26 mouse cellular contexts compared by ENCODE assay signal in the genomic region with DNA sequence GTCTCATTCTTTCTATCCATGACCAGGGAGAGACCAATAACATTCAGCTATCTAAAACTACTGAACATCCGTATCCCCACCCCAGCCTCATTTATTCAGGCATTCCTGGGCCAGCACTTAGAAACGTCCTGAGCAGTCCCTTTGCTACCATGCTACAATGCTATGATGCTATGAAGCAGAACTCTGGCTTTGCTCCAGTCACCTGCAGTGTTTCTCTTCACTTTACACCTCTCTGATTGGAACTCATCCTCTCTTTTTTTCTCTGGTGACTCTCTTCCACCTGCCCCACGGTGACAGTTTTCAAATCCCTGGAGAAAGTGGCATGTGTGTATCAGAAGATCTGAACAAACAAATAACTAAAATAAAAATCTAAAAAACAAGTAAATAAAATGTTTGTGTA.
DNase-seq lines count a peak whose midpoint lies in the region; ATAC-seq lines count a peak whose summit lies in the region.
"Had no signal": no experiment of that assay in that cellular context is flagged by ENCODE, and none has a peak within 500 bp of the region (broad histone marks: within the 10 kb centered on the region; RNA-seq: fewer than 3 reads in every experiment).

No protein-coding gene starts in this region.

- H3K9ac ChIP-seq in midbrain, embryonic 14.5 days (replicated peaks; ENCODE audit: low read length): no peak overlapping the region
- H3K9ac ChIP-seq: embryonic facial prominence, embryonic 13.5 days; forebrain, embryonic 12.5 days; forebrain, embryonic 15.5 days; heart, embryonic 13.5 days; hindbrain, embryonic 14.5 days had no signal

- no peak overlapping the region for H3K27ac ChIP-seq in midbrain, embryonic 14.5 days (replicated peaks; ENCODE audit: low read depth, low read length)
- H3K27ac ChIP-seq: embryonic facial prominence, embryonic 13.5 days; forebrain, embryonic 12.5 days; forebrain, embryonic 15.5 days; heart, adult 2 months; heart, embryonic 10.5 days; heart, embryonic 13.5 days; hindbrain, embryonic 14.5 days; hindbrain, postnatal 0 days had no signal

- peak; percentile 43 to 45 for DNase-seq in cerebellum, adult 18-20 months
- DNase-seq in cerebellum, postnatal 4 days (ENCODE audit: low spot score in 2 of 2): no peak
- DNase-seq in cerebellum, adult 9-10 months: peak; percentile 63
- peak; percentile 53 to 74 for DNase-seq in cerebellum, postnatal 14 days
- no peak for DNase-seq in midbrain, embryonic 14.5 days
- DNase-seq in ovary, postnatal 36 days (ENCODE audit: low spot score): no peak
- no peak for DNase-seq in spleen, postnatal 14 days (ENCODE audit: low spot score in 2 of 2)
- DNase-seq: adrenal gland, adult 2 months; adrenal gland, postnatal 14 days; gastrocnemius, postnatal 25 days; heart, adult 2 months; heart, postnatal 14 days; heart, postnatal 4 days; kidney, adult 18-20 months; kidney, adult 9 months had no signal

- 60% methylated on average over 3 of the region's 3 CpGs for WGBS in midbrain, embryonic 14.5 days

- no peak overlapping the region for H3K4me2 ChIP-seq in midbrain, embryonic 14.5 days (ENCODE audit: low read length)
- H3K4me2 ChIP-seq: embryonic facial prominence, embryonic 13.5 days; forebrain, embryonic 12.5 days; forebrain, embryonic 15.5 days; heart, embryonic 13.5 days; hindbrain, embryonic 14.5 days had no signal

- no peak for ATAC-seq in midbrain, embryonic 14.5 days (ENCODE audit: low FRiP score, low TSS enrichment)
- ATAC-seq: CD4-positive, CD25-positive, alpha-beta regulatory T cell, adult 4 months; forebrain, embryonic 15.5 days; hindbrain, postnatal 0 days; inflammation-experienced regulatory T-cells, adult 6 months; intestine, embryonic 16.5 days had no signal

- no peak overlapping the region for H3K4me3 ChIP-seq in midbrain, embryonic 14.5 days (replicated peaks; ENCODE audit: low read depth, low read length)
- H3K4me3 ChIP-seq: embryonic facial prominence, embryonic 13.5 days; erythroblast, embryonic 14.5 days; forebrain, embryonic 12.5 days; forebrain, embryonic 15.5 days; heart, adult 2 months; heart, embryonic 10.5 days; heart, embryonic 13.5 days had no signal

- no peaks in the 10 kb centered on the region for H3K27me3 ChIP-seq in midbrain, embryonic 14.5 days (ENCODE audit: control insufficient read depth, insufficient read depth, low read length)
- H3K27me3 ChIP-seq: embryonic facial prominence, embryonic 13.5 days; forebrain, embryonic 12.5 days; forebrain, embryonic 15.5 days; heart, embryonic 13.5 days had no signal

- H3K36me3 ChIP-seq in midbrain, embryonic 14.5 days (ENCODE audit: control insufficient read depth, insufficient read depth, low read length): no peaks in the 10 kb centered on the region
- H3K36me3 ChIP-seq: embryonic facial prominence, embryonic 13.5 days; forebrain, embryonic 12.5 days; forebrain, embryonic 15.5 days; heart, embryonic 10.5 days; heart, embryonic 13.5 days had no signal

- no peaks in the 10 kb centered on the region for H3K4me1 ChIP-seq in midbrain, embryonic 14.5 days (ENCODE audit: control insufficient read depth, insufficient read depth, low read length)
- H3K4me1 ChIP-seq: embryonic facial prominence, embryonic 13.5 days had no signal

- no peaks in the 10 kb centered on the region for H3K9me3 ChIP-seq in midbrain, embryonic 14.5 days (ENCODE audit: control insufficient read depth, low read length)
- H3K9me3 ChIP-seq: embryonic facial prominence, embryonic 13.5 days; forebrain, embryonic 12.5 days; forebrain, embryonic 15.5 days; heart, embryonic 10.5 days; heart, embryonic 13.5 days had no signal

Comparison
In these comparisons a context has a peak if more than half of its experiments do, and no peak if none do; other contexts are left out.
1. DNase-seq: peak in cerebellum, adult 18-20 months (2 of 2), cerebellum, adult 9-10 months (single experiment) and cerebellum, postnatal 14 days (2 of 2); none in cerebellum, postnatal 4 days (0 of 2), midbrain, embryonic 14.5 days (single experiment), ovary, postnatal 36 days (single experiment) and spleen, postnatal 14 days (0 of 2).